Mouse (Mus musculus) hindbrain, embryonic 16.5 days (tissue): Measurements from ENCODE around the gene Otogl. TPM values are rescaled to one million over a fixed set of nuclear protein-coding genes. Genes with fewer than 3 reads are reported as not detected.
"Not testable (repeated sequence)": the region's sequence is repeated elsewhere in the genome, so short reads cannot be mapped to it uniquely, and the experiment has no call there.

ENCODE experiments used
- ATAC-seq: fragments of 200-750 bp; cut with Nextera tagmentation; 2 replicates; pipeline ENCODE4 v1.8.0; 2017; ENCODE audit warnings: moderate TSS enrichment, moderate library complexity
- H3K27ac ChIP-seq: fragments of 300-500 bp; sonication (generic); 2 replicates; pipeline ENCODE4 v1.5.1; 2014; ENCODE audit warnings: low read depth, mild to moderate bottlenecking, control low read depth, low read length, moderate library complexity
- H3K27me3 ChIP-seq: fragments of 300-500 bp; sonication (generic); replicated peaks from 2 replicates; pipeline ENCODE4 v1.6.1; 2014; ENCODE audit warnings: low read length; ENCODE audit not compliant: control insufficient read depth, insufficient read depth
- H3K36me3 ChIP-seq: fragments of 300-500 bp; sonication (generic); 2 replicates; pipeline ENCODE4 v1.6.1; 2014; ENCODE audit warnings: mild to moderate bottlenecking, low read length, moderate library complexity, mixed read lengths; ENCODE audit not compliant: control insufficient read depth, insufficient read depth
- H3K4me1 ChIP-seq: fragments of 300-500 bp; sonication (generic); 2 replicates; pipeline ENCODE4 v1.6.1; 2014; ENCODE audit warnings: low read depth, low read length; ENCODE audit not compliant: control insufficient read depth, insufficient read depth
- H3K4me2 ChIP-seq: fragments of 300-500 bp; sonication (generic); 2 replicates; pipeline ENCODE4 v1.6.1; 2014; ENCODE audit warnings: mild to moderate bottlenecking, low read length, control low read depth, moderate library complexity
- H3K4me3 ChIP-seq: fragments of 300-500 bp; sonication (generic); 2 replicates; pipeline ENCODE4 v1.5.1; 2014; ENCODE audit warnings: mild to moderate bottlenecking, low read length, control low read depth, moderate library complexity
- H3K9ac ChIP-seq: fragments of 300-500 bp; sonication (generic); 2 replicates; pipeline ENCODE4 v1.6.1; 2014; ENCODE audit warnings: low read depth, mild to moderate bottlenecking, control low read depth, low read length, moderate library complexity
- H3K9me3 ChIP-seq: fragments of 300-500 bp; sonication (generic); 2 replicates; pipeline ENCODE4 v1.6.1; 2014; ENCODE audit warnings: mild to moderate bottlenecking, low read length, moderate library complexity; ENCODE audit not compliant: control insufficient read depth
- WGBS: fragments of 180-500 bp; shearing (Covaris S2); extraction: QIAGEN DNeasy Blood & Tissue Kit; methylation state at CpG from one replicate; pipeline ENCODE4 v1.1.7; 2014; 5-methylcytosine and 5-hydroxymethylcytosine counted together
- polyA plus RNA-seq: library from polyadenylated mRNA; unstranded; fragments of >200 nt; fragmentation: Nextera tagmentation; extraction: Ambion mirVana; gene quantifications from 2 replicates; pipeline ENCODE4 v1.2.1, GENCODE M21; 2015

Otogl gene
- polyA plus RNA-seq, 1 experiment from 2014 or later, result 0.04 TPM

DNA sequence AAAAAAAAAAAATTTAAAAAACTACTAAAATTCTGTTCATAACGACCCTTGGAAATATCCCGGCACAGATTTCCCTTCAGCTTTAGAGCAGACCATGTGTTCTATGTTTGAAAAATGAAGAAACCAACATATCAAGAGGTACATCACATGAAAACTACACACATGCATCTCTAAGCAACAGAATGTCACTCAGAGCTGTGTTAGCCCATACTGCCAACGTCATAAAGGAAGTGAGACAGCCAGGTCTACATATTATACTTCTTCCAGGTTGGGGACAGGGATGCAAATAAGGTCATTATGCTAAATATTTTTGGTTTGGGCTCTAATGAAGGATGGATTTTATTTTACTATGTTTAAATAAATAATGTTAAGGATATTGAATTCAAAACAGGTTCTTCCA is 52.7 kb downstream of the Otogl start:
- Histone ChIP-seq H3K36me3 (no peaks in the 10 kb centered on the region), H3K27ac (no peak overlapping the region), H3K4me1 (no peaks in the 10 kb centered on the region), H3K9ac (no peak overlapping the region), H3K4me2 (no peak overlapping the region), H3K9me3 (no peaks in the 10 kb centered on the region), H3K27me3 (no peaks in the 10 kb centered on the region), H3K4me3 (no peak overlapping the region)
- WGBS, result 96% methylated on average over 3 of the region's 3 CpGs
- no peak for ATAC-seq

DNA sequence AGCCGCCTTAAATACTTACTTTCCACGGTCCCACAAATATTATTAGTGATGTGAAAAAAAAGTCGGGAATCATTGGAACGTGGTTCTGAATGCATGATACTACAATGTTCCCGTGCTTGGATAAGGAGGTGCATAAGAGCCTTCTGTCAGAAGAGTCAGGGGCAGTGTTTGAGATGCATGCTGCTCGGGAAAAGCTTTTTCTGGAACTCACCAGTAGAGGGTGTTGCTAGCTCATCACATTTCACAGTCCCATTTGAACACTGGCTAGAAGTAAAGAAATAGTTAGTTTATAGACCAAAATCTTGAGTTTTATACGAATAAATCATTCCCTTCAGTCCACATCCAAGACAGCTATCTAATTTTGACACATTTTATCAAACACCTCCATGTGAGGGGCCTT is 53.2 kb downstream of the Otogl start:
- Histone ChIP-seq H3K27ac (no peak overlapping the region), H3K4me2 (no peak overlapping the region), H3K36me3 (no peaks in the 10 kb centered on the region), H3K9ac (no peak overlapping the region), H3K4me3 (no peak overlapping the region), H3K4me1 (no peaks in the 10 kb centered on the region), H3K27me3 (no peaks in the 10 kb centered on the region), H3K9me3 (no peaks in the 10 kb centered on the region)
- 28% methylated on average over 7 of the region's 7 CpGs for WGBS
- ATAC-seq, result no peak

DNA sequence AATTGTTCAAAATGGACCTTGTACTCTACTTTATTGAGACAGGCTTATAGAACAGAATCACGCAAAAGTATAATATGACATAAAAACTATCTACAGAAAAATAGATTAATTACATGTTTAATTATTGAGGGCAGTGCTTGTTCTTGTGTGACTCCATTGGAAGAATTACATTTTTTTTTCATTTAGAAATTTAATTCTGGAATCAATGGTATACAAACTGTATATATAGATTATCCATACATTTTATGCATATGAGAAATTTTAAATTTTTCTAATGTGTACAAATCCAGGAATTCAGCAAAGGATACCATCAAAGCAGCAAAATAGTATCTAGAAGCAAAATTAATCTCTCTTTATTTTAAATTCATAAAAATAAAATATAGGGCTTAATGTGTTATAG is 67.0 kb downstream of the Otogl start:
- H3K9ac ChIP-seq, result no peak overlapping the region
- H3K36me3 ChIP-seq, result no peaks in the 10 kb centered on the region
- H3K4me3 ChIP-seq, result no peak overlapping the region
- no peak overlapping the region for H3K27ac ChIP-seq
- H3K4me2 ChIP-seq, result no peak overlapping the region
- ATAC-seq, result no peak
- H3K9me3 ChIP-seq, result peaks cover 4% of the 10 kb centered on the region; the same call in 1 of the 2 replicates
- no peaks in the 10 kb centered on the region for H3K4me1 ChIP-seq
- no peaks in the 10 kb centered on the region for H3K27me3 ChIP-seq
- 97% methylated on average over 1 of the region's 1 CpGs for WGBS

DNA sequence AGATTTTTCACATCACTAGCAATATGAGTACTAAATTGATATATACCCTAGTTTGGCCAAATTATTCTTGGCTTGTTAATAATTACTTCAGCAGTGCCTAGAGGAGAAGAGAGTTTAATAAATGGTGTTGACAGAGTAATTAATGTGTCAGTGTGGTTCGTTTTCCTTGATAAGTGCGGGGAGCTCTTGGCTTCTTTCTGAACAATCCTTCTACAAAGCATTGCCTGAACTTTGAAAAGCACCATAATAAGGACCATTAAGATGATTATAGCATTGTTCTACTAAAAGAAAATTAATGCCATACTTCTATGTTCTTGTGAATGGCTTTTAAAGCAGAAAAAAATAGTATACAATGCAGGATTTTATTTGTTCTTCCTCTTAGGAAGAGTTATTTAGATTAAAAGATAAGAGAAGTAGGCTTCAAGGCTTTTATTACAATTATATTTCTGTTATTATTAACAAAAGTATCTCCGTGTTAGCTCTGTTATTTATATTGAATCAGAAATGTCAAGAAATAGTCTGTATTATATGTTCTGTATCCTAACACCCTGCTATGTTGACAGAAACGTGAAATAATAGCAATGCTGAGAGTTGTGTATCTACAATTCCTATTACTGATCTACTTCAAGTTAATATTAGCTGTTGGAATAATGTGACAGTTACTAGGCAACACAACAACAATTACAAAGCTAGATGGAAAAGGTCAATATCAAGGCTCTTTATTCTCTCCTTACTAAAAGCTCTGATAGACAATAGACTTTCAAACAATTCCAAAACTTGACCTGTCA is 77.3 kb downstream of the Otogl start:
- Histone ChIP-seq H3K9ac (no peak overlapping the region), H3K36me3 (no peaks in the 10 kb centered on the region), H3K9me3 (no peaks in the 10 kb centered on the region), H3K27ac (no peak overlapping the region), H3K27me3 (no peaks in the 10 kb centered on the region), H3K4me1 (no peaks in the 10 kb centered on the region), H3K4me2 (no peak overlapping the region), H3K4me3 (no peak overlapping the region)
- ATAC-seq, result no peak
- 67% methylated on average over 4 of the region's 4 CpGs for WGBS

DNA sequence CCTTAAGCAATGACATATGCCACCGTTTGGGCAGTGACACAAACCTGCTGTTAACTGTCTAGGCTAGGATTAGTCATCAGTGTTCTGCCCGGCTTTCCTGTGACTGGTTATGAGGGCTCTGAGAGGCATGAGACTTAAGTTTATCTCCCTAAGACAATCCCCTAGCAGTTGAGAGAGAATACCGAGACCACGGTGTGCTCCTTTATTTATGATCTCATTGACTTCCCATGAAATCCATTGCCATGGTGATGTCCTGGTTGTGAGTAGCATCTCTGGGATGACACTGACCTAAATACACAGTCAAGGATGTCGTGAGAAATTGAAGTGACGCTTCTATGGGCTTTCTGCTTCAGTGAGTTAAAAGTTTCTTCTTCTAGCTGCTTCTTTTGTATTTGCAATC is 82.8 kb downstream of the Otogl start:
- H3K4me2 ChIP-seq, result no peak overlapping the region
- H3K9me3 ChIP-seq, result no peaks in the 10 kb centered on the region
- no peak for ATAC-seq
- 57% methylated on average over 6 of the region's 6 CpGs for WGBS
- no peak overlapping the region for H3K9ac ChIP-seq
- no peaks in the 10 kb centered on the region for H3K4me1 ChIP-seq
- no peaks in the 10 kb centered on the region for H3K36me3 ChIP-seq
- no peak overlapping the region for H3K4me3 ChIP-seq
- no peak overlapping the region for H3K27ac ChIP-seq
- no peaks in the 10 kb centered on the region for H3K27me3 ChIP-seq

DNA sequence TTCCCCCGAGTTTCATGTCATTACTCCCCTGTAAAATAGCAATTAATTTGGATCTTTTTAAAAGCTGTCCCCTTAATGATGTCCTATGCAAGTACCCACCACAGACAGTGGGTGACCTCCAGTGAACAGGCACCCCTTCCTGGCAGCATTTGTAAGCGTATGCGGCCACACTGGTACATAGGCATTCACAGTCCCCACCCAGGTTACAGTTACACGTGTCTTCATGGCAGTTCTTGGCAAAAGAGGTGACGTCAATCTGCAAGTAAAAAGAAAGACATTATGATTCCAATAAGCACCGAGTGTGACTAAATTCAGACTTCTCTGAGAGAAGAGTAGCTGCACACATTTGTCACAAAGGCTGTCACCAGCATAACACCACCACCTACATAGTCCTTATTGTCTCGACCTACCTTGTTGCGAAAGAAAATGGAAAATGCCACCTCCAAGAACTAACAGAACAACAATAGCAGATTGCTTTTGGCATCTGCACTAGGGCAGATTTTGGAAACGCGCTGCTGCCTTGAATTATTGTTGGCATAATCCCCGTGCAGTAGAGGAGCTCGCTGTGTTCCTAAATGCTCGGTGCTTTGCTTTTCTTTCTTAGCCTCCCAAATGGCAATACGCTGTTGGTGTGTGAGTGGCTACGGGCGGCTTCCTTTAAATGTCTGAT is 98.0 kb downstream of the Otogl start:
- Histone ChIP-seq H3K27ac (no peak overlapping the region), H3K9ac (no peak overlapping the region), H3K4me2 (no peak overlapping the region), H3K36me3 (no peaks in the 10 kb centered on the region), H3K4me1 (no peaks in the 10 kb centered on the region), H3K9me3 (no peaks in the 10 kb centered on the region), H3K27me3 (no peaks in the 10 kb centered on the region), H3K4me3 (no peak overlapping the region)
- ATAC-seq, result no peak
- whole genome bisulfite sequencing, result 79% methylated on average over 16 of the region's 16 CpGs

DNA sequence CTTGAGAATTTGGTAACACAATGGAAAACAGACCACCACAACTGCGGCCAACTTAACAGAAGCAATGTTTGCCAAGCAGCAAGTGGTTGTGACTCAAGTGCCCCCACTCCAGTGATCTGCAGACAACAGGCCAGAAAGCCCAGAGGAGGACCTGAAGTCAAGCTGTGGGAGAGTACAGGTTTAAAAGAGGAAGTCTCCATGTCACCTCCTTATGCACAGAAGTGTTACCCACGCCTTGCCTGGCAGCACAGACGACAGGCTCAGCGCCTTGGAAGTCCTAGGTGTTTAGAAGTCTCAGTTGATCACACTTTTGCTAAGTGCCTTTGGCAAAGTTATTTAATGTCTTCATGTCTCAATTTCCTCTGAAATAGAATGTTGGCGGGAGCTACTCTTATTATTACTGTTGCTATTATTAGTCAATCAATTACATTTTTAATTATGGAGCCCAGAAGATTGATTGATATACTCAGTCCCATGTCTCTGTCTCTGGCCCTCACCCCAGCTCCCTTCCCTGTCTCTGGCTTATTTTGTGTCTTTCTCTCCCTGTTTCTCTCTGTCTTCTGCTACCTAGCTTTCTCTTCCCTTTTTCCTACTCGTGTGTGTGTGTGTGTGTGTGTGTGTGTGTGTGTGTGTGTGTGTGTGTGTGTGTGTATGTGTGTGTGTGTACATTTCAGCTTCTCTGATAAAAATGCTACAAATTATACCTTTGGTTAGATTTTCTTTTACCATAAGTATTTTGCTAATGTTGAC is 101.1 kb downstream of the Otogl start:
- WGBS, result 83% methylated on average over 6 of the region's 6 CpGs
- ATAC-seq, result no peak

DNA sequence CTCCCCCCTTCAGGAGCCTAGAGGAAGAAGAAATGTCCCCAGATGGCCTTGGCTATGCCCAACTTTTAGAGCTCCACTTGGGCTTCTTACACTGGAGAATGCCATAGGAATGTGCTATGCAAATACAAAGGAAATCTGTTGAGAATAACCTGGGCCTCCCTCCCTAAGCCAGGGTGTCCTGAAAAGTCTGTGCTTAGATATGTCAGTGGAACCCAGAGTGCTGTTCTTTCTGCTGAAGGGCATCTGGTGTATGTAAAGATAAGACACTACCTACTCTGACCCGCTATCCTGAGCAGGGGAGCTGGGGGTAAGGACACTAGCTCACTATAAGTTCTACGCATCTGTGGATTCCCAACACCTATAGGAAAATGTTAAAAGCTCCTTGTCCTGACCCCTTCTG is 106.7 kb downstream of the Otogl start:
- H3K4me2 ChIP-seq, result no peak overlapping the region
- H3K4me1 ChIP-seq, result no peaks in the 10 kb centered on the region
- H3K36me3 ChIP-seq, result no peaks in the 10 kb centered on the region
- 96% methylated on average over 2 of the region's 2 CpGs for WGBS
- H3K4me3 ChIP-seq, result no peak overlapping the region
- H3K27ac ChIP-seq, result no peak overlapping the region
- H3K9me3 ChIP-seq, result no peaks in the 10 kb centered on the region
- H3K27me3 ChIP-seq, result no peaks in the 10 kb centered on the region
- no peak for ATAC-seq
- H3K9ac ChIP-seq, result no peak overlapping the region

More for the DNA sequence above, 101.1 kb downstream of the Otogl start:
- H3K9me3 ChIP-seq, result no peaks in the 10 kb centered on the region
- H3K4me2 ChIP-seq, result no peak overlapping the region
- no peaks in the 10 kb centered on the region for H3K36me3 ChIP-seq
- H3K9ac ChIP-seq, result no peak overlapping the region
- no peak overlapping the region for H3K4me3 ChIP-seq
- H3K27ac ChIP-seq, result no peak overlapping the region
- no peaks in the 10 kb centered on the region for H3K4me1 ChIP-seq
- no peaks in the 10 kb centered on the region for H3K27me3 ChIP-seq

DNA sequence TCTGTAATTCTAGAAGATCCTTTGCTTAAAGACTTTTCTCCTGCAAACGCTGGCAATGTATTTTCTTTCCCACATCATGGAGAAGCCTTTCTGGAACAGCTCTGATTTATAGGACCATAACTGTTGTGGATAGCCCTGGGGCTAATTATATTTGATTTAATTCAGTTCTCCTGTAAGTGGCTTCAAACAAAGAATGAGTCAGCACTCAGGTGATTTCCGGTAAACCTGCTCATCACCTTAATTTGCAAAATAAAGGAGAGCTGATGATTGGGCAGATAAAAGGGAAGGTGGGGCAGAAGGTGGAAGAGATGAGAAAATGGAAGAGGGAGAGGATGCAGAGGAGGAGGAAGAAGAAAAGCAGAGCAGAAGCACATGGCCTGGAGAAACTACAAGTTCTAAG is 107.6 kb downstream of the Otogl start:
- H3K27me3 ChIP-seq, H3K9ac ChIP-seq, H3K4me3 ChIP-seq, H3K9me3 ChIP-seq, H3K36me3 ChIP-seq, ATAC-seq, H3K4me2 ChIP-seq, H3K4me1 ChIP-seq, H3K27ac ChIP-seq: not testable (repeated sequence)
- 56% methylated on average over 2 of the region's 2 CpGs for WGBS
